In the genomic region with DNA sequence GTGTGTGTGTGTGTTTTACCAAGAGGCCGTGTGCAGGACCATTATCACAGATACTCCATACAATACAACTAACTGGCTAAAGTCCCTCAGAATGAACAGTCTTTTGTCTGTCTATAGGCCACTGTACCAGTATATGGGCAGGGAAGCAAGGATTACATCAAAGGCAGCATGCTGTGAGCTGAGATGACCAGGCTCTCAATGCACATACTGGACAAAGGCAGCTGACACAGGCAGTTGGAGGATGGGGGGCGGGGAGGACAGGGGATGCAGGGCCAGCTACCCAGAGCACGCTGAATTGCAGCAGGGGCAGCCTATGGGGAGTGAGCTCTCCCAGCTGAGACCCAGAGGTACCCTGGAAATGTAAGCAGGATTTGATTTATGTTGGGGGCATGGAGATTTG, we compare ENCODE assay signal across 11 mouse cellular contexts. TPM values are rescaled to one million over a fixed set of nuclear protein-coding genes. Genes with fewer than 3 reads are reported as not detected.
DNase-seq lines count a peak whose midpoint lies in the region; ATAC-seq and TF ChIP-seq lines count a peak whose summit lies in the region.
"Had no signal": no experiment of that assay in that cellular context is flagged by ENCODE, and none has a peak within 500 bp of the region (broad histone marks: within the 10 kb centered on the region; RNA-seq: fewer than 3 reads in every experiment).

No protein-coding gene starts in this region.

- WGBS in forebrain, embryonic 12.5 days: 9% methylated on average over 3 of the region's 3 CpGs
- 18% methylated on average over 3 of the region's 3 CpGs for WGBS in forebrain, embryonic 15.5 days
- WGBS in hindbrain, embryonic 15.5 days: 15% methylated on average over 3 of the region's 3 CpGs
- 9% methylated on average over 3 of the region's 3 CpGs for WGBS in neural tube, embryonic 11.5 days
- 85% methylated on average over 3 of the region's 3 CpGs for WGBS in cerebellum, adult 2 months

- H3K27ac ChIP-seq in forebrain, embryonic 12.5 days: peak overlapping the region; percentile 36; the same call in 1 of the 2 replicates
- no peak overlapping the region for H3K27ac ChIP-seq in forebrain, embryonic 15.5 days (replicated peaks)
- no peak overlapping the region for H3K27ac ChIP-seq in hindbrain, embryonic 15.5 days (replicated peaks)
- H3K27ac ChIP-seq in neural tube, embryonic 11.5 days (ENCODE audit: low read depth, low read length): 0 out of 2 replicates have a peak overlapping the region, but pooled peaks have one; percentile 23
- no peak overlapping the region for H3K27ac ChIP-seq in cerebellum, adult 2 months (ENCODE audit: insufficient read depth, low read length)
- H3K27ac ChIP-seq: macrophage had no signal

- H3K4me2 ChIP-seq in forebrain, embryonic 12.5 days: no peak overlapping the region
- no peak overlapping the region for H3K4me2 ChIP-seq in forebrain, embryonic 15.5 days (replicated peaks)
- H3K4me2 ChIP-seq in hindbrain, embryonic 15.5 days: no peak overlapping the region
- H3K4me2 ChIP-seq in neural tube, embryonic 11.5 days (ENCODE audit: low read depth): no peak overlapping the region

- H3K36me3 ChIP-seq in forebrain, embryonic 12.5 days (replicated peaks): no peaks in the 10 kb centered on the region
- no peaks in the 10 kb centered on the region for H3K36me3 ChIP-seq in forebrain, embryonic 15.5 days
- H3K36me3 ChIP-seq in hindbrain, embryonic 15.5 days: no peaks in the 10 kb centered on the region
- H3K36me3 ChIP-seq in neural tube, embryonic 11.5 days (ENCODE audit: control insufficient read depth, insufficient read depth, low read length): no peaks in the 10 kb centered on the region

- H3K4me1 ChIP-seq in forebrain, embryonic 12.5 days: peaks cover 23% of the 10 kb centered on the region
- peaks cover under 1% of the 10 kb centered on the region; the same call in 1 of the 2 replicates for H3K4me1 ChIP-seq in forebrain, embryonic 15.5 days
- H3K4me1 ChIP-seq in hindbrain, embryonic 15.5 days (replicated peaks): peaks cover 16% of the 10 kb centered on the region
- H3K4me1 ChIP-seq in neural tube, embryonic 11.5 days (ENCODE audit: control insufficient read depth, insufficient read depth, low read length): peaks cover 19% of the 10 kb centered on the region
- no peaks in the 10 kb centered on the region; the same call in 1 of the 2 replicates for H3K4me1 ChIP-seq in cerebellum, adult 2 months (ENCODE audit: control insufficient read depth, insufficient read depth, low read length)

- no peak overlapping the region for H3K4me3 ChIP-seq in forebrain, embryonic 12.5 days (replicated peaks)
- H3K4me3 ChIP-seq in forebrain, embryonic 15.5 days: no peak overlapping the region
- H3K4me3 ChIP-seq in hindbrain, embryonic 15.5 days: no peak overlapping the region
- no peak overlapping the region for H3K4me3 ChIP-seq in neural tube, embryonic 11.5 days (ENCODE audit: low read depth, low read length)
- no peak overlapping the region for H3K4me3 ChIP-seq in cerebellum, adult 2 months (replicated peaks; ENCODE audit: insufficient read depth, low read depth, low read length)

- no peaks in the 10 kb centered on the region for H3K9me3 ChIP-seq in forebrain, embryonic 12.5 days
- H3K9me3 ChIP-seq in forebrain, embryonic 15.5 days: no peaks in the 10 kb centered on the region
- no peaks in the 10 kb centered on the region for H3K9me3 ChIP-seq in hindbrain, embryonic 15.5 days
- H3K9me3 ChIP-seq in neural tube, embryonic 11.5 days (ENCODE audit: control insufficient read depth, low read length): no peaks in the 10 kb centered on the region

- H3K9ac ChIP-seq in forebrain, embryonic 12.5 days: no peak overlapping the region
- H3K9ac ChIP-seq in forebrain, embryonic 15.5 days (replicated peaks): no peak overlapping the region
- H3K9ac ChIP-seq in hindbrain, embryonic 15.5 days: no peak overlapping the region
- no peak overlapping the region for H3K9ac ChIP-seq in neural tube, embryonic 11.5 days (ENCODE audit: low read length)

- ATAC-seq in forebrain, embryonic 12.5 days (ENCODE audit: low FRiP score): peak; percentile 78
- no peak for ATAC-seq in forebrain, embryonic 15.5 days (replicated peaks)
- 0 out of 2 replicates have a peak, but pooled peaks have one; percentile 19 for ATAC-seq in hindbrain, embryonic 15.5 days (ENCODE audit: low FRiP score, low read depth)
- peak; percentile 89 for ATAC-seq in neural tube, embryonic 11.5 days (ENCODE audit: insufficient read depth, low FRiP score, low TSS enrichment)
- no peak for ATAC-seq in activated CD4-positive, CD25-positive, alpha-beta regulatory T cell, adult 4 months

- no peak for TF ChIP-seq POLR2A in cerebellum, adult 2 months (IDR thresholded peaks at IDR 0.05; ENCODE audit: borderline replicate concordance, insufficient read depth, low read length)

- H3K27me3 ChIP-seq in forebrain, embryonic 12.5 days: no peaks in the 10 kb centered on the region
- no peaks in the 10 kb centered on the region for H3K27me3 ChIP-seq in forebrain, embryonic 15.5 days
- no peaks in the 10 kb centered on the region for H3K27me3 ChIP-seq in hindbrain, embryonic 15.5 days
- H3K27me3 ChIP-seq in neural tube, embryonic 11.5 days (ENCODE audit: control insufficient read depth, insufficient read depth, low read length): no peaks in the 10 kb centered on the region
- no peaks in the 10 kb centered on the region for H3K27me3 ChIP-seq in cerebellum, adult 2 months (ENCODE audit: control insufficient read depth, insufficient read depth, low read length)

- no peak for TF ChIP-seq CTCF in cerebellum, adult 2 months (IDR thresholded peaks at IDR 0.05; ENCODE audit: borderline replicate concordance, insufficient read depth, low read depth, low read length)

- DNase-seq in embryo, embryonic 10.5 days (ENCODE audit: low spot score): peak; percentile 67
- peak; percentile 70 for DNase-seq in neural tube, embryonic 11.5 days (ENCODE audit: low spot score)
- no peak for DNase-seq in spleen, adult 12 weeks (ENCODE audit: low spot score)
- no peak for DNase-seq in cerebellum, adult 2 months
- DNase-seq: cerebellum, adult 8-10 months; heart, postnatal 36 days had no signal

RNA-seq across cellular contexts. Expression of gene Sipa1l2, which starts 20.8 kb away (rescaled TPM):
- 33.2 and 37.2 TPM in 2 replicates for polyA plus RNA-seq in forebrain, embryonic 12.5 days (2016; fragmentation: Nextera tagmentation; extraction: Ambion mirVana)
- polyA plus RNA-seq in forebrain, embryonic 15.5 days (2015; fragmentation: Nextera tagmentation; extraction: Ambion mirVana): 32.0 and 37.1 TPM in 2 replicates
- polyA plus RNA-seq in hindbrain, embryonic 15.5 days (2015; fragmentation: Nextera tagmentation; extraction: Ambion mirVana): 23.1 and 25.3 TPM in 2 replicates
- 11.6 TPM in 2 replicates for polyA plus RNA-seq in neural tube, embryonic 11.5 days (2014; fragmentation: Nextera tagmentation; extraction: Ambion mirVana)
- 1 to 10 TPM; 1.3 to 2.2 TPM for polyA plus RNA-seq in activated CD4-positive, CD25-positive, alpha-beta regulatory T cell, adult 4 months (2017; shearing (Covaris generic))
- 33.3 and 35.6 TPM in 2 replicates for polyA plus RNA-seq in cerebellum, adult 2 months (2012; rRNA removed)

Comparison
In these comparisons a context has a peak if more than half of its experiments do, and no peak if none do; other contexts are left out.
1. ATAC-seq: peak in forebrain, embryonic 12.5 days (single experiment), hindbrain, embryonic 15.5 days (single experiment) and neural tube, embryonic 11.5 days (single experiment); none in forebrain, embryonic 15.5 days (single experiment) and activated CD4-positive, CD25-positive, alpha-beta regulatory T cell, adult 4 months (single experiment).
2. H3K27ac ChIP-seq: peak in forebrain, embryonic 12.5 days (single experiment) and neural tube, embryonic 11.5 days (single experiment); none in forebrain, embryonic 15.5 days (single experiment), hindbrain, embryonic 15.5 days (single experiment) and cerebellum, adult 2 months (single experiment).
3. DNase-seq: peak in embryo, embryonic 10.5 days (single experiment) and neural tube, embryonic 11.5 days (single experiment); none in spleen, adult 12 weeks (single experiment) and cerebellum, adult 2 months (0 of 2).